Mouse (Mus musculus): ENCODE data around the gene B4galt5. TPM values are rescaled to one million over a fixed set of nuclear protein-coding genes. Genes with fewer than 3 reads are reported as not detected.
A peak's percentile ranks its signal among the peaks of the same experiment; 100 is the strongest.

The B4galt5 gene
- total RNA-seq, 2 experiments from 2014 or later: 47.9 to 54.0 TPM

GRCm38 (mm10) chr2:167363272-167364045 lies 14.5 kb upstream of the B4galt5 start:
- DNase-seq (ENCODE audit: low spot score in 2 of 2): no peak
- intact Hi-C loops (cut with DNase I): no loop called here

GRCm38 (mm10) chr2:167358499-167358898 lies 9.5 kb upstream of the B4galt5 start:
- DNase-seq (ENCODE audit: low spot score in 2 of 2): no peak
- intact Hi-C loops (cut with DNase I): no loop called here

- DNase-seq (ENCODE audit: low spot score in 2 of 2): no peak
- intact Hi-C loops (cut with DNase I): no loop called here
Observed at GRCm38 (mm10) chr2:167356885-167357284, 7.9 kb upstream of the B4galt5 start.

DNA sequence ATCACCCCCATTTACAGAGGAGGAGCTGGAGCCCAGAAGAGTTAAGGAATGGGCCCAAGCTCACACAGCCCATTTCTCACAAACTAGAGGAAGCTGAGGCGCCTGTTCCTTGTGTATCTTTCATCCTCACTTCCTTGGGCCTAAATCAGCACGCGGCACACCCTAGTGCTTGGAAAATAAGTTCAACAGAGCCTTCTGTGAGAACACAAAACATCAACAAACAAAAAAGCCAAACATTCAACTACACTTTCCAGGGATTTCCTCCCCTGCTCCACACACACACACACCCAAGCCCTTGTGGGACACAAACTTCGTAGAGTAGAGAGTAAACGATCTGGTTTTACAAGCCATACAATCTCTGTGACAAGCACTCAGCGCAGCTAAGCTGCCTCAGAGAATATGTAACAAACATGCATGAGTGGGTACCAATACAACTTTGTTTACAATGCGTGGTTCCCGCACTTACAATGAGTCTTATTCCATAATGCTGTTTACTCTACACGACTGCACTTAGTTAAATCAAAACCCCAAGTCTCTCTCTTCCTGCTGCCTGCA lies 5.7 kb upstream of the B4galt5 start:
- DNase-seq (ENCODE audit: low spot score in 2 of 2): no peak
- intact Hi-C loops (cut with DNase I): no loop called here

- intact Hi-C loops (cut with DNase I): no loop called here
- no peak for DNase-seq (ENCODE audit: low spot score in 2 of 2)
Observed at GRCm38 (mm10) chr2:167354046-167354445, 5.1 kb upstream of the B4galt5 start.

- DNase-seq (ENCODE audit: low spot score in 2 of 2): no peak
- intact Hi-C loops (cut with DNase I): no loop called here
Observed at GRCm38 (mm10) chr2:167352496-167352895, 3.5 kb upstream of the B4galt5 start.

DNA sequence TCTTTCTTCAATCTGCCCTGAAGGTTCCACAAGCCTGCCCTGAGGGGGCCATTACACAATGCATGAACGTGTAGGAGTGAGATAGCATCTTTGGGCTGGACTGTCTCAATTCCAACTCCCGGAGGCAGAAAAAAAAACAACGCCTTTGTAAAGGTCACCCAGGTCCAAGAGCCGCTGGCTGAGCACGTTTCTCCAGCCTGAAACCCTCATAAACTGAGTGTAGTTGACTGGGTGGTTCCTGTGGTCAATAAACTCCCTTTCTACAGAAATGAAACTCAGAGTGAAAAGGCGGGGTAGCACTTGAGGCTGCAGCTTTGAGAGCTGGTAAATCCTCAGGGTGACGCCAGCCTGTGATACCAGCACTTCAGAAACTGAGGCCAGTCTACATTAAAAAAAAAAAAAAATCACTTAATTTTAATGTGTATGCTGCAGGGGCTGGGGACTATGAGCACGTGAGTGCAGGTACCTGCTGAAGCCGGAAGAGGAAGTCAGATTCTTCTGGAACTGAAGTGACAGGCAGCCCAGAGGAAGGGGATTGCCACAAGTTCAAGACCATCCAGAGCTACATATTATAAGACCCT lies 2.5 kb upstream of the B4galt5 start:
- DNase-seq (ENCODE audit: low spot score in 2 of 2): no peak
- intact Hi-C loops (cut with DNase I): no loop called here

- intact Hi-C loops (cut with DNase I): no loop called here
- DNase-seq (ENCODE audit: low spot score in 2 of 2): no peak
Observed at GRCm38 (mm10) chr2:167350126-167350650, 1.2 kb upstream of the B4galt5 start.

DNA sequence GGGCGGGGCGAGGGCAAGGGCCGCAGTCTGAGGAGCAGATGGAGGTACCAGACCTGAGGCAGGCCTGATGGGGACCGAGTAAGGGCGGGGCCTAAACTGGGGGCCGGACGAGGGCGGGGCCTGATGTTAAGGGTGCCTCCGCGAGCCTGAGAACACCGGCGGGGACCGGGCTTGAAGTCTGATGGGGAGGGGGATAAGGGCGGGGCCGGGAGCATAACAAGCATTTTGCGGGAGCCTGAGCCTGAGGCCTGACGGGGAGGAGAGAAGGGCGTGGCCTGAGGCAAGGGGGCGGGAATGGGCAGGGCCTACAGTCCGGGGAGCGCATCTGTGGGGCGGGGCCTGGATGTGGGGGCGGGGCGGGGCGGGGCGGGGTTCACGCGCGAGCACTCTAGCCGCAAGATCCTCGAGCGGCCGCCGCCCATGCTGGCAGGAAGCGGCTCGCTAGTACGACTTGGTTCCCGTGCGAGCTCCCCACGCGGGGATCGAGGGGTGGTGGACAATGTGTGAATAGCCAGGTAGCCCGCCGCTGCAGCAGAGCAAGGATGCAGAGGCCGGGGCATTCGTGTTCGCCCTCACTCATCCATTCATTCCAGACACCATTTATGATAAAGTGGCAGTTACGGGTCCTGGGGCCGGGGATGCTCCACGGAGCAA lies 427 bp upstream of the B4galt5 start:
- intact Hi-C loops (cut with DNase I): loop anchor here (5.0 kb wide), 2 partner anchors 52 to 73 kb away; partner anchors contain the start of gene Slc9a8
- peak; percentile 88 to 90 for DNase-seq (ENCODE audit: low spot score in 2 of 2)

- DNase-seq (ENCODE audit: low spot score in 2 of 2): no peak
- intact Hi-C loops (cut with DNase I): loop anchor here (5.0 kb wide), 2 partner anchors 51 to 74 kb away; partner anchors contain the start of gene Slc9a8
Observed at GRCm38 (mm10) chr2:167347991-167348375, 1.0 kb downstream of the B4galt5 start.

- no peak for DNase-seq (ENCODE audit: low spot score in 2 of 2)
- intact Hi-C loops (cut with DNase I): loop anchor here (5.0 kb wide), 2 partner anchors 50 to 75 kb away; partner anchors contain the start of gene Slc9a8
Observed at GRCm38 (mm10) chr2:167347361-167347760, 1.6 kb downstream of the B4galt5 start.

GRCm38 (mm10) chr2:167345508-167346164 lies 3.3 kb downstream of the B4galt5 start:
- no peak for DNase-seq (ENCODE audit: low spot score in 2 of 2)
- intact Hi-C loops (cut with DNase I): loop anchor here (5.0 kb wide), 2 partner anchors 48 to 77 kb away; partner anchors contain the start of gene Slc9a8

- intact Hi-C loops (cut with DNase I): loop anchor here (5.0 kb wide), 2 partner anchors 48 to 77 kb away; partner anchors contain the start of gene Slc9a8
- no peak for DNase-seq (ENCODE audit: low spot score in 2 of 2)
Observed at GRCm38 (mm10) chr2:167344871-167345507, 4.0 kb downstream of the B4galt5 start.

- intact Hi-C loops (cut with DNase I): no loop called here
- no peak for DNase-seq (ENCODE audit: low spot score in 2 of 2)
Observed at GRCm38 (mm10) chr2:167343369-167344140, 5.4 kb downstream of the B4galt5 start.

GRCm38 (mm10) chr2:167342876-167343275 lies 6.1 kb downstream of the B4galt5 start:
- intact Hi-C loops (cut with DNase I): no loop called here
- no peak for DNase-seq (ENCODE audit: low spot score in 2 of 2)

DNA sequence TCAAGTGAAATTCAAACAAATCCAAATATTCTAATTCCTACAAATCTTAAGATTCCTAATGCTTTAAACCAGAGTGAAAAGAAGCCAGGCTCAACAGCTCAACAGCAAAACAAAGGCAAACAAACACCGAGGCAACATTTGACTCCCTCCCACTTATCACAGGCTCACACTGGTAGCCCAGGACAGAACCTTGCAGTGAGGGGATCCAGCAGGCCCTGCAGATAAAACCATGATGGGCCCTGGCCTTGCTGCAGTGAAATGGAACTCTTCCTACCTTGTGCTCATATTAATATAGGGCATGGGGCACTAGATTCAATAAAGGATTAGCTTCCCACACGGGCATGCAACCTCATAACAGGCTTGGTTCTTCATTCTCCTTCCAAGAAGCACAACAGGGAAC lies 11.4 kb downstream of the B4galt5 start:
- intact Hi-C loops (cut with DNase I): no loop called here
- no peak for DNase-seq (ENCODE audit: low spot score in 2 of 2)

DNA sequence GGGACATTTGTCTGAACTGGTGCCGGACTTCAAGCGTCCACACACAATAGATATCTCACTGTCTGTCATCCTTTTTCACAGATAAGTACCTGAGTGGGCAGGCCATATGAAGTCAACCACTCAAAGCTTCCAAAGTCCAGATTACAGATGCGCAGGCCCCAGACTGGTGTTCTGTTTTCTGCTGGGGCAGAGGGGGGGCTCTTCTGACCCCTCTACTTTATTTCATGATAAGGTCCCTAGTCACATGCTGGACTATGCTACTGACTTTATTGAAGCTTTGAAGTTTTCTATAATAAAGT lies 11.8 kb downstream of the B4galt5 start:
- no peak for DNase-seq (ENCODE audit: low spot score in 2 of 2)
- intact Hi-C loops (cut with DNase I): no loop called here

GRCm38 (mm10) chr2:167336384-167337213 lies 12.4 kb downstream of the B4galt5 start:
- DNase-seq (ENCODE audit: low spot score in 2 of 2): no peak
- intact Hi-C loops (cut with DNase I): no loop called here

Measured in left cerebral cortex, postnatal 36 days (tissue).